ENCODE assay signal across 8 mouse cellular contexts in the genomic region with DNA sequence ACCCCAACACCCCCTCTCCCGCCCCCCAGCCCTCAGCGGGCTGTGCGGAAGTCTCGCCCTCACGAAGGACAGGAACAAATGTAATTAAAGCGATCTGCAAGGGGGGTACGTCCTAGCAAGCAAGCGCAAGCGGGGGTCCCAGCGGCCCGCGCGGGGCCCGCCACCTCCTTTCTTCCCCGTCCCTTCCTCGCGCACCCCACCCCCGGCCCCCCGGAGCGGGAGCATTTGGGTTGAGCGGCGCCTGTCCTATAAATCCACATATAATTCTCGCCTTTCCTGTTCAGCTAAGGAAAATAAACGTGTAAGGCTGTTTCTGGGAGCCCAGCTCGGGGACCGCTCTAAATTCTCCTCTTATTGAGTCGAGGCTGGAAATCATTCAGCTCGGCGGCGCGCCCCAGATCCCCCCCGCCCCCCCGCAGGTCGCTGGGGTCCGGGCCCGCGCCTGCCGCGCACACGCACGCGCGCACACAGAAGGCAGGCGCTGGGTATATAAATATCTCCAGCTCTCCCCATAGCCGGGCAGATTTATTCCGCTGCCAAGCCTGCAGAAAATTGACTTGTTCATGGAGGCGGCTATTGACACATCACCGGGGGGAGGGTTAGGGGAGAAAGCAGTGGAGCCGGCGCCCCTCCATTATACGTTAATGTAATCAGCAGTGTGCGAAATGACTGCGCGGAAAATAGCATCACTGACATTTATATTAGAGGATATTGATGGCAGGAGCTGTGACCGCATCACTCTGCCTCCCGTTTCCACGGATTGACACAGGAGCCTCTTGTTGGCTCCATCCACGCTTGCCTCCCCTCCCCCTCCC.
DNase-seq lines count a peak whose midpoint lies in the region; ATAC-seq lines count a peak whose summit lies in the region.

No protein-coding gene starts in this region.

- peaks cover 82% of the 10 kb centered on the region for H3K27me3 ChIP-seq in kidney, embryonic 15.5 days
- peaks cover 20% of the 10 kb centered on the region; the same call in 1 of the 2 replicates for H3K27me3 ChIP-seq in forebrain, embryonic 15.5 days
- H3K27me3 ChIP-seq in hindbrain, embryonic 13.5 days, result peaks cover 59% of the 10 kb centered on the region
- peaks cover 48% of the 10 kb centered on the region for H3K27me3 ChIP-seq in neural tube, embryonic 11.5 days (ENCODE audit: control insufficient read depth, insufficient read depth, low read length)

- no peak for DNase-seq in kidney, postnatal 14 days
- peak; percentile 75 for DNase-seq in left cerebral cortex, postnatal 4 days
- DNase-seq in neural tube, embryonic 11.5 days (ENCODE audit: low spot score), result peak; percentile 84
- DNase-seq in urinary bladder, postnatal 36 days (ENCODE audit: low spot score in 2 of 2), result no peak

- ATAC-seq in kidney, embryonic 15.5 days (replicated peaks; ENCODE audit: low FRiP score), result 0 out of 2 replicates have a peak, but pooled peaks have one; percentile 29
- ATAC-seq in cerebellum, adult (ENCODE audit: insufficient number of reproducible peaks, low FRiP score, low TSS enrichment), result peak; percentile 60
- peak; percentile 79 for ATAC-seq in forebrain, embryonic 15.5 days (replicated peaks)
- ATAC-seq in hindbrain, embryonic 13.5 days (ENCODE audit: low FRiP score), result peak; percentile 86
- peak; percentile 78 for ATAC-seq in neural tube, embryonic 11.5 days (ENCODE audit: insufficient read depth, low FRiP score, low TSS enrichment)

- peaks cover 33% of the 10 kb centered on the region for H3K4me1 ChIP-seq in kidney, embryonic 15.5 days
- H3K4me1 ChIP-seq in forebrain, embryonic 15.5 days, result peaks cover 25% of the 10 kb centered on the region
- peaks cover 54% of the 10 kb centered on the region for H3K4me1 ChIP-seq in hindbrain, embryonic 13.5 days (replicated peaks)
- peaks cover 7% of the 10 kb centered on the region for H3K4me1 ChIP-seq in neural tube, embryonic 11.5 days (ENCODE audit: control insufficient read depth, insufficient read depth, low read length)

- peak overlapping the region; percentile 54 for H3K9ac ChIP-seq in kidney, embryonic 15.5 days
- H3K9ac ChIP-seq in forebrain, embryonic 15.5 days (replicated peaks), result peak overlapping the region; percentile 83
- peak overlapping the region; percentile 83 for H3K9ac ChIP-seq in hindbrain, embryonic 13.5 days
- H3K9ac ChIP-seq in neural tube, embryonic 11.5 days (ENCODE audit: low read length), result peak overlapping the region; percentile 59

- no peaks in the 10 kb centered on the region for H3K36me3 ChIP-seq in kidney, embryonic 15.5 days
- H3K36me3 ChIP-seq in forebrain, embryonic 15.5 days, result no peaks in the 10 kb centered on the region
- no peaks in the 10 kb centered on the region for H3K36me3 ChIP-seq in hindbrain, embryonic 13.5 days
- H3K36me3 ChIP-seq in neural tube, embryonic 11.5 days (ENCODE audit: control insufficient read depth, insufficient read depth, low read length), result no peaks in the 10 kb centered on the region

- H3K27ac ChIP-seq in kidney, embryonic 15.5 days, result peak overlapping the region; percentile 49
- peak overlapping the region; percentile 97 for H3K27ac ChIP-seq in forebrain, embryonic 15.5 days (replicated peaks)
- H3K27ac ChIP-seq in hindbrain, embryonic 13.5 days, result peak overlapping the region; percentile 100
- H3K27ac ChIP-seq in neural tube, embryonic 11.5 days (ENCODE audit: low read depth, low read length), result peak overlapping the region; percentile 91

- H3K4me2 ChIP-seq in kidney, embryonic 15.5 days, result peak overlapping the region; percentile 93
- peak overlapping the region; percentile 93 for H3K4me2 ChIP-seq in forebrain, embryonic 15.5 days (replicated peaks)
- peak overlapping the region; percentile 93 for H3K4me2 ChIP-seq in hindbrain, embryonic 13.5 days
- H3K4me2 ChIP-seq in neural tube, embryonic 11.5 days (ENCODE audit: low read depth), result peak overlapping the region; percentile 97

- intact Hi-C loops in left cerebral cortex, postnatal 4 days (cut with DNase I), result loop anchor here (5.0 to 10.0 kb wide), 2 partner anchors 60 to 133 kb away; a partner anchor contains a TSS

- WGBS in kidney, embryonic 15.5 days, result under 1% methylated on average over 58 of the region's 58 CpGs
- under 1% methylated on average over 57 of the region's 58 CpGs for WGBS in forebrain, embryonic 15.5 days
- under 1% methylated on average over 58 of the region's 58 CpGs for WGBS in hindbrain, embryonic 13.5 days
- WGBS in neural tube, embryonic 11.5 days, result under 1% methylated on average over 56 of the region's 58 CpGs

- peak overlapping the region; percentile 52 for H3K4me3 ChIP-seq in kidney, embryonic 15.5 days (replicated peaks)
- H3K4me3 ChIP-seq in forebrain, embryonic 15.5 days, result peak overlapping the region; percentile 54
- peak overlapping the region; percentile 50 for H3K4me3 ChIP-seq in hindbrain, embryonic 13.5 days
- peak overlapping the region; percentile 49 for H3K4me3 ChIP-seq in neural tube, embryonic 11.5 days (ENCODE audit: low read depth, low read length)

- no peaks in the 10 kb centered on the region for H3K9me3 ChIP-seq in kidney, embryonic 15.5 days (replicated peaks)
- no peaks in the 10 kb centered on the region for H3K9me3 ChIP-seq in forebrain, embryonic 15.5 days
- H3K9me3 ChIP-seq in hindbrain, embryonic 13.5 days, result no peaks in the 10 kb centered on the region
- no peaks in the 10 kb centered on the region for H3K9me3 ChIP-seq in neural tube, embryonic 11.5 days (ENCODE audit: control insufficient read depth, low read length)

Comparison
In these comparisons a context has a peak if more than half of its experiments do, and no peak if none do; other contexts are left out.
1. ATAC-seq: peak in every context shown above with its lines; median percentile 86 in hindbrain, embryonic 13.5 days; 79 in forebrain, embryonic 15.5 days; 78 in neural tube, embryonic 11.5 days; 60 in cerebellum, adult; 29 in kidney, embryonic 15.5 days.
2. H3K27ac ChIP-seq: peak in every context shown above with its lines; median percentile 100 in hindbrain, embryonic 13.5 days; 97 in forebrain, embryonic 15.5 days; 91 in neural tube, embryonic 11.5 days; 49 in kidney, embryonic 15.5 days.
3. DNase-seq: peak in left cerebral cortex, postnatal 4 days (single experiment) and neural tube, embryonic 11.5 days (single experiment); none in kidney, postnatal 14 days (single experiment) and urinary bladder, postnatal 36 days (0 of 2).
4. Peak in every context shown above with its lines, with median percentiles within 50 percentile points of each other: H3K4me2 ChIP-seq, H3K4me3 ChIP-seq and H3K9ac ChIP-seq.